Mouse (Mus musculus) ovary, postnatal 10 days (tissue): ENCODE data around the gene Armc2.

Experiments used
- DNase-seq: peaks from one replicate; pipeline ENCODE4 v3.0.0; 2022; ENCODE audit warnings: low spot score

The Armc2 gene

DNA sequence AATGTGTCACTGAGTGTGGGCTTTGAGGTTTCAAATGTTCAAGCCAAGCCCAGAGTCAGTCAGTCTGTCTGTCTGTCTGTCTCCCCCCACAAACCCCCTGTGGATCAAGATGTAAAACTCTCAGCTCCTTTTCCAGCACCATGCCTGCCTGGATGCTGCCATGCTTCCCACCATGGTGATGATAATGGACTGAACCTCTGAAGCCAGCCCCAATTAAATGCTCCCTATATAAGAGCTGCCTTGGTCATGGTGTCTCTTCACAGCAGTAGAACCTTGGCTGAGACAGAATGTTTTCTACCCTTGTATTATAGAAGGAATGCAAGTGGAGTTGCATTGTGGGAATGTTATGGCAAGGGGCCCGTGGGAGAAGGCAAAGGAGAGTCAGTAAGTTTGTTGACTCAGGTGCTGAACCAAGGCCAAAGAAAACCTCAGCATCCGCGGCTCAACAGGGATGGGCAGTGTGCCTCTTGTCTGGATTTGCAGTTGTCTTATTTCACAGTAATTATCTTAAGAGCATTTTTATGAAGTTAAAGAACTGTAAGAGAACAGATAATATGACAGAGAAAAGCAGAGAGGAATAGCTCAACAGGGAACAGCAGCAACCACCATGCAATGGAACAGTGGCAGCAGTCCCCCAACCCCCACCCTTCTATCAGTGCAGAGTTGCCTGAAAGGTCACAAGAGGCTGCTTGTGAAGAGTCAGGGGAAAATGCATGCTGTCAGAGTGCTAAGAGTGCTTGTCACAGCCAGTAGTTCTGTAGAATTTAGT lies 152.0 kb downstream of the Armc2 start:
- no peak for DNase-seq
